Mouse (Mus musculus) brain, adult 10 weeks (tissue): ENCODE measurements around the gene Eif3c. TPM values are rescaled to one million over a fixed set of nuclear protein-coding genes. Genes with fewer than 3 reads are reported as not detected.

Experiments used
- polyA plus RNA-seq: library from polyadenylated mRNA; stranded (reverse); fragments of 350-450 nt; fragmentation: Illumina TruSeq; extraction: RNeasy Lipid Tissue Mini Kit (QIAGEN cat#74804); gene quantifications from one replicate; pipeline ENCODE4 v1.2.3, GENCODE M21; 2015; ENCODE audit warnings: low read depth, low replicate concordance

The Eif3c gene
- polyA plus RNA-seq = 135 TPM

DNA sequence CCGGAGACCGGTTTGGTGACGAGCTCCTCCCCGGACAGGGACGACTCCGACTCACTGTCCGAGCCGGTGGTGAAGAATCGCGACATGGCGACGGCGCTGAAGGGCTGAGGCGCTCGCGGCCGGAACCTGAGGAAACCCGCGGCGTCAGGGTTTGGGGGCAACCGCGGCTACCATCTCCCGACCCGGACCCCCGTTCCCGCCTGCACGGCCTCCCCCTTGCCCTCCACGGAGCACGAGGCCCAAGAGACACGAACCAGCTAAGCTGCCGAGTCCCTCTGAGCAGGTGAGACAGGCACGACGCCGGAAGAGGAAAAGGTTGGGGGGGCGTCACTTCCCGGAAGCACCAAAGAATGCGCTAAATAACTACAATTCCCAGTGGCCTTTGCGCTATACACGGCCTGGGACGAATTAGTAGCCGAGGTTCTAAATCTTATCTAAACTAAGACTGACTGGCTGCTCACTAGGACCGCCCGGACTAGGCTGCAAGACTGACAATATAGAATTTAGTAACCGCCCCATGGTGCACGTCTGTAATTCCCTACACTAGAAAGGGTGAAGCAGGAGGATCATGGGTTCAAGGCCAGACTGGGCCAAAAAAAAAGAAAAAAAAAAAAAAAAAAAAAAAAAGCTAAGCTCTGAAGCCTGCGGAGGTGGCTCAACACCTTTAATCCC, at the start of gene Eif3c:
Eif3c (minus strand) TSS at position 318 of the 672 bp plus-strand sequence.

GRCm38 (mm10) chr7:126594862-126595561, 28.8 kb upstream of the Eif3c start, which contains the start of gene Il27:
Il27 (minus strand) TSS chr7:126594941.

DNA sequence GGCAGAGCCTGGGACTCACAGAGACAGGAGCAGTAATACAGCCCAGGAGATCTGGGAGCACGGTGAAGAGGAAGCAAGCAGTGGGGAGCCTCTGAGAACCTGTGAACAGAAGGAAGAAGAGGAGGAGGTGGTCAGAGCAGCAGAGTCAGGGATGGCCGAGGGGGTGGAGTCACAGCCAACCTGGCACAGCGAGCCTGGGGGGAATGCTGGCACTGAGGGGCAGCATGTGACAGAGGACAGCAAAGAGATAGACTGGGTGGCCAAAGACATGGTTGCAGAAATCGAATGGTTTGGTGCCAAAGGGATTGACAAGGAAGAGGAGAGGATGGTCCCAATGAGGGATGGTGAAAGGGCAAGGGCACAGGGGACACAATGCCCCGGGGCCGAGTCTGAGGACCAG, 19.5 kb upstream of the Eif3c start, which contains the start of gene Cln3:
Cln3 (minus strand) TSS at position 101 of the 400 bp plus-strand sequence.

GRCm38 (mm10) chr7:126584506-126584977, 18.3 kb upstream of the Eif3c start, which contains the start of gene Apobr:
Apobr (plus strand) TSS chr7:126584942.

GRCm38 (mm10) chr7:126503273-126503878, 62.8 kb downstream of the Eif3c start, which contains the start of gene Atxn2l:
Atxn2l (minus strand) TSS chr7:126503437.

Other genes starting within 250 kb of the Eif3c start
- 1.1 TPM for gene Lat, start 196.8 kb downstream of the Eif3c start, polyA plus RNA-seq
- gene Spns1, start 189.0 kb downstream of the Eif3c start, polyA plus RNA-seq = 62.2 TPM
- 4.5 TPM for gene Nfatc2ip, start 169.7 kb downstream of the Eif3c start, polyA plus RNA-seq
- gene Cd19, start 151.5 kb downstream of the Eif3c start, polyA plus RNA-seq = not detected
- 11.4 TPM for gene Rabep2, start 137.7 kb downstream of the Eif3c start, polyA plus RNA-seq
- gene Atp2a1, start 103.3 kb downstream of the Eif3c start, polyA plus RNA-seq = 3.4 TPM
- gene Sh2b1, start 91.0 kb downstream of the Eif3c start, polyA plus RNA-seq = 59.1 TPM
- gene Tufm, start 79.0 kb downstream of the Eif3c start, polyA plus RNA-seq = 89.6 TPM
- gene Atxn2l, start 63.0 kb downstream of the Eif3c start, polyA plus RNA-seq = 90.7 TPM
- gene Apobr, start 18.5 kb upstream of the Eif3c start, polyA plus RNA-seq = 0.80 TPM
- 21.6 TPM for gene Cln3, start 19.4 kb upstream of the Eif3c start, polyA plus RNA-seq
- not detected for gene Il27, start 28.5 kb upstream of the Eif3c start, polyA plus RNA-seq
- 19.3 TPM for gene Nupr1, start 64.5 kb upstream of the Eif3c start, polyA plus RNA-seq
- 22.6 TPM for gene Sgf29, start 82.9 kb upstream of the Eif3c start, polyA plus RNA-seq
- 21.5 TPM for gene Sult1a1, start 110.0 kb upstream of the Eif3c start, polyA plus RNA-seq
- 64.2 TPM for gene Bola2, start 129.0 kb upstream of the Eif3c start, polyA plus RNA-seq
- 14.6 TPM for gene Slx1b, start 129.4 kb upstream of the Eif3c start, polyA plus RNA-seq
- 136 TPM for gene Coro1a, start 141.4 kb upstream of the Eif3c start, polyA plus RNA-seq
- gene Mapk3, start 193.2 kb upstream of the Eif3c start, polyA plus RNA-seq = 169 TPM
- 2.1 TPM for gene Gdpd3, start 199.9 kb upstream of the Eif3c start, polyA plus RNA-seq
- 387 TPM for gene Ypel3, start 210.5 kb upstream of the Eif3c start, polyA plus RNA-seq
- 1.5 TPM for gene Tbx6, start 215.1 kb upstream of the Eif3c start, polyA plus RNA-seq
- gene Ppp4c, start 226.1 kb upstream of the Eif3c start, polyA plus RNA-seq = 61.6 TPM
- gene Fam57b, start 231.3 kb upstream of the Eif3c start, polyA plus RNA-seq = 55.7 TPM